Mouse (Mus musculus) layer of hippocampus, adult 8-10 months (tissue): Measurements from ENCODE around the gene Mavs. TPM values are rescaled to one million over a fixed set of nuclear protein-coding genes. Genes with fewer than 3 reads are reported as not detected.
"Not testable (repeated sequence)": the region's sequence is repeated elsewhere in the genome, so short reads cannot be mapped to it uniquely, and the experiment has no call there.

Experiments used
- DNase-seq, 2 experiments: peaks; one replicate each; pipeline ENCODE4 v3.0.0; 2022; ENCODE audit warnings: low spot score in 2 of 2
- total RNA-seq, 4 experiments: library from RNA; stranded (reverse); gene quantifications; 2 replicates each; pipeline ENCODE4 v1.2.4; 2022

Mavs gene
- total RNA-seq, 4 experiments from 2014 or later, result 8.5 to 9.1 (median 8.8) TPM

DNA sequence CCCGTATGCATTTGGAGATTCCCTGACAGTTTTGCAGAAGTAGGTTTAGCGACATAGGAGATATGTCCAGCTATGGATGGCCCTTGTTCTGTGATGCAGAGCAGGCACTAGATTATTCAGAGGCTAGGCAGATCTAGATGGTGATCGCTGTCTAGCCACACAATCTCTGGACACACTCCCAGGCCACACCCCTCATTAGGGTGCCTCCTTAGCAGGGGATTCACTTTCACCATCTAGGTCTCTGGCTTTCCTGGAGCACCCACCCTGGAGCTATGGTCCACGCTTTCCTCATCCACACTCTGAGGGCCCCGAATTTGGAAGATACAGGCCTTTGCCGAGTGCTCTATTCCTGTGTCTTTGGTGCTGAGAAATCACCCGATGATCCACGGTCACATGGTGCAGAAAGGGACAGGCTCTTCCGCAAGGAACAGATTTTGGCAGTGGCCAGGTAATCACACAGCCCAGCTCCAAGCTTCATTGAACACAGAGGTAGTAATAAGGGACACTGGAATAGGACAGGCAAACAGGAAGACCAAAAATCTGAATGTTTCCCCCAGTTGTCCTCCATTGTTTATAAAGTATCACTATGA lies 22.7 kb upstream of the Mavs start:
- no peak for DNase-seq

DNA sequence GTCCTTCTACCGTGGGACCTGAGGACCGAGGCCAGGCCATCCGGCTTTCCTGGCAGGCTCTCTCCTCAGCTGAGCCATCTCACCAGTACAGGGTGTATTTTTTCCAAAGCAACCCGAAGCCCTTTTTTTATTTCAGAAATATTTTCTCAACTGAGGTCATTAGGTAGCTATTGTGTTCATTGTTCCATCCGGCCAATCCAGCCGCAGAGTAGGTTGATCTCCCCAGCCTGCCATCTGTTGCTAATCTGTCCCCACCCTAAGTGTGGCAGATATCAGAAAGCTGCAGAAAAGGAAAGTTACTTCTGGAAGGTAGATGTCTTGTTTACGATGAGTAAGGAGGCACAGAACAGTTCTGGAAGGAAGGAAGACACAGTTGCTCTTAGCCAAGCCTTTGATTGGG lies 20.1 kb upstream of the Mavs start:
- no peak for DNase-seq

DNA sequence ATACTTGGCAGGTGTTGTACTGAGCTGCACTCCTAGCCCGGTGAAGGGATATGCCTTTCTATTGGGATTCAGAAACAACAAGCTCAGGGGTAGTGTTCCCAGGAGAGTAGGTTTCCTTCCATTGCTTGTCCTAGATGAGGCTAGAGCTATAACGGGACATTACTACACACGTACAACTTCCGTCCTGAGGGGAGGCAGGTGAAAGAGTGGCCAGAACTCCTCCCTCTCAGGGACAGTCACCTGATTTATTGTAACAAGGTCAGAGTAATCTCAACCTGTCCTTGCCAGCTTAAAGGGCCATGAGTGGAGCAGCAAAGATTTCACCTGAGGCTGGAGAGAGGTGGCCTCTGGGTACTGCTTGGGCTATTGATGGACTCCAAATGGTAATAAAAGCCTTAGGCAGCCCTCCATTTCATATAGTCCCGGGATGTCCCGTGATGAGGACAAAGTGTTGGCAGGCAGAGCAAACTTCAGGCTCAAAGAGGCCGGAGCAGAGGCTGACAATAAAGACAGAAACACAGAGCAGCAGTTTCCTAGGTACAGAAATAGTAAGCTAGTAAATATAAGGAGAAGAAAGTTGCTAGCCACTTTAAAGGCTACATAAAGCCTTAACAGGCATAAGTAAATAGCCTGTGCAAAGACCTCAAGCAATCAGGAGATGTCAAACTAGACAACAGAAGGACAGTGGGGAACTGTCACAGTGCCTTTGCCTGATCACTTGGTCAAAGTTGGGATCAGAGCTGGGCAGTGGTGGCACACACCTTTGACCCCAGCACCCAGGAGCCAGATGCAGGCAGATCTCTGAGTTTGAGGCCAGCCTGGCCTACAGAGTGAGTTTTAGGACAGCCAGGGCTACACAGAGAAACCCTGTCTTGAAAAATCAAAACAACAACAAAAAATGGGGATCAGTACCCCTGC lies 17.7 kb upstream of the Mavs start:
- DNase-seq, result no peak

DNA sequence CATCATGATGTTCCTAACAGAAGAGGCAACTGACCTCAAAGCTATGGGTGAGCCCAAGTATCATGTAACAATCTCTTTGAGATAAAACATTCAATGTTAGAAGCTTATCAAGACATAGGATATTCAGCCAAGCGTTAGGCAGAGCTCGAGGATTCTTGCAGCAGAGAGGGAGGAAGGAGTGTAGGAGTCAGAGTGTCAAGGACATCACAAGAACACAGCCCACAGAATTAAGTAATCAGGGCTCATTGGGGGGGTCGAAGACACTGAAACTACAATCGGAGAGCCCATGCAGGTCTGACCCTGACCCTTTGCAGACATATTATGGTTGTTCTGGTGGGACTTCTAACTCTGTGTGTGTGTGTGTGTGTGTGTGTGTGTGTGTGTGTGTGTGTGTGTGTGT lies 13.8 kb upstream of the Mavs start:
- no peak for DNase-seq

DNA sequence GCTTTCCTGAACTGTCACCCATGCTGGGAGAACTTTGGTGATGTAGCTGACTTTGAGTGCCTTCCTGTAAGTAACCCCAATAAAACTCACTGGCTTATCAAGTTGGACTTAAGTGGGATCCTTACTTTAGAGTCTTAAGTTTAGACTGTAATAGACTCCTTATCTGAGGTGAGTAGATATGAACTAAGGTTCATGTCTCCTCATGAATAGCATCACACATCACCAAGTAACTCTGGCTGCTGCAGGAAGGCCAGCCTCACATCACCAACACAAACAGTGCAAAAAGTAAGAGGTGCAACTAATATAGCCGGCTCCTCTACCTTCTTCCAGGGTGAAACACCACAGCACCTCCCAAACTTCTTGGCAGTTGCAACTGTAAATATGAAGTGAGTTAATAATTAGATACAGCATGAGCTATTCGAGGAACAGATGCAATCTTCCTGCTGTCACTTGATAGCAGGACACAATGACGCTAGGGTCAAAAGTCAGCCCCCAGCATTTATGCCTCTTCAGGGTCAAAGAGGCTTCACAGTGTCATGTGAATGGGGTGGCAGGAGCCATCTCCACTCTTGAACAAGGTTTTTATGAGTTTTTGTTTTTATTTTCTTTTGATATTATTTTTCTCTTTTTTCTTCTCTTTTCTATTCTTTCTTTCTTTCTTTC lies 11.9 kb upstream of the Mavs start:
- DNase-seq, result no peak

DNA sequence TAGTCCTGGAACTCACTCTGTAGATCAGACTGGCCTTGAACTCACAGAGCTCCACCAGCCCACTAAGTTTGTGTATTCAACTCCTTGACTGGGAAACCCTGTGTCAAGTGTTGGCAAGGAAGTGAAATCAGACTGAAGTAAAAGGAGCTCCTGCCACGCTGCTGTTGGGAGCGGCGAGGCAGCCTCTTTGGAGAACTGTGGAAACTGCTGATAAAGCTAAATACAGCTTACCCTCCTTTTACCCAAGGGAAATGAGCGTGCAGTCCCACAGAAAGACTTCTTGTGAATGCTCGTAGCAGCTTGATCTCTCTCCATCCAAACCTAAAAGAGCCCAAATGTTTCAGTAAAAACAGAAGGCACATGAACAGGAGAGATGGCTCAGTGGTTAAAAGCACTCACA lies 11.3 kb upstream of the Mavs start:
- no peak for DNase-seq

DNA sequence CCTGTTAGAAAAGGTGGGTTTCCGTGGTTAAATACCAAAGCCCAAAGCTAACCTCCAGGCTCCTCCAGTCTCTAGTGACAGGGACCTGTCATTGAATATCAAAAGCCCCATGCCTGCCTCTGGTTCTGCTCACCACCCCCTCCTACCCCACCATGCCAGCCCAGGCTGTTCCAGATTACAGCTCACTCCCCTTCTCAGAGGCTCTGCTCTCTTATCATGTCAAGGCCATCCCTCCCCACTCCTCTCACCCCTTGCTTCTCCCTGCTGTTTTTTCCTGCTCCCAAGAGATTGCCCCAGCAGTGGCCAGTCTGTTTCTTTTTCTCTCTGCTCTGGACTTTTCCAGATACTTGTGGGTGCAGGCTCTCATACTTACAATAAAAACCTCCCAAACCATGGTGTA lies 10.3 kb upstream of the Mavs start:
- DNase-seq, result no peak

DNA sequence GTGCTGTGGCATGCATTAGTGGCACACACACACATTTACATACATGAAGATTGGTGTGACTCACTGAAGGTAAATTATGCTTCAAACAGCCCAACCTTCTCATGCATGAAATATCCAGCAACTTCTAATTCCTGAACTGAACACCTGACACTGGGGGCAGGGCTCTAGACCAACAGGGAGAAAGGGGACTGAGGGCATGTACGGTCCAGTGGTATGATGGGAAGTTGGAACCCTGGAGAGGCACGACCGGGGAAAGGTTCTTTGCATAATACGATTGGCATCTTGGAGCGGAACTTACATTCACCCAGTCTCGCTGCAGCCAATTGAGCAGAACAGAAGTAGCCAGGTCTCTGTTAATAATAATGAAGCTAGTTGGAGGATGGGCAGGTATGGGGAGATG lies 8.7 kb upstream of the Mavs start:
- no peak for DNase-seq

DNA sequence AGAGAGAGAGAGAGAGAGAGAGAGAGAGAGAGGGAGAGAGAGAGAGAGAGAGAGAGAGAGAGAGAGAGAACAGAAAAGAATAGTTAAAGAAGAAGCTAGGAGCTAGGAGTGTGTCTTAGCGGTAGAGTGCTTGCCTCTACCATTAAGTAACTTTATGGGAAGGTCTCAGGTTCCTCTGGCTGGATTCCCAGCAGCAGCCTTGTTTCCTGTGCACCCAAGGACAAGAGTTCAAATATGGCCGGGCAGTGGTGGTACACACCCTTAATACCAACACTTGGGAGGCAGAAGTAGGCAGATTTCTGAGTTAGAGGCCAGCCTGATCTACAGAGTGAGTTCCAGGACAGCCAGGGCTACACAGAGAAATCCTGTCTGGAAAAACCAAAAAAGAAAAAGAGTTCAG lies 7.2 kb upstream of the Mavs start:
- DNase-seq, result not testable (repeated sequence)

DNA sequence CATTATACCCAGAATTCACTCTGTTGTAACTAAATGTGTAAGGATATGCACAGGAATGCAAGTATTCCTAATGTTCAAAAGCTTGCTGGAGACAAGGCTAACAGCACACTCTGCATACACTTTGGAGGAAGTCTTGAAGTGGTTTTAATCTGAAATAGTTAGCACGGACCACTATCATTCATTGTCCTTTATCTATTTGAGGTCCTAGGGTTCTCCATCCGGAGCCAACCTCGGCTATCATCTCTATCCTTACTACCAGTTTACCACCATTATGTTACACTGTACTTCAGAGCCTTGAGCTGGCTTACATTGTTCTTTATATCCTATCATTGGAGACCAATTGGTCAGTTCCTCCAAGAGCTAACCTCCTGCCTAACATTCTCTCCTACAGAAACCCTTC lies 6.6 kb upstream of the Mavs start:
- no peak for DNase-seq

DNA sequence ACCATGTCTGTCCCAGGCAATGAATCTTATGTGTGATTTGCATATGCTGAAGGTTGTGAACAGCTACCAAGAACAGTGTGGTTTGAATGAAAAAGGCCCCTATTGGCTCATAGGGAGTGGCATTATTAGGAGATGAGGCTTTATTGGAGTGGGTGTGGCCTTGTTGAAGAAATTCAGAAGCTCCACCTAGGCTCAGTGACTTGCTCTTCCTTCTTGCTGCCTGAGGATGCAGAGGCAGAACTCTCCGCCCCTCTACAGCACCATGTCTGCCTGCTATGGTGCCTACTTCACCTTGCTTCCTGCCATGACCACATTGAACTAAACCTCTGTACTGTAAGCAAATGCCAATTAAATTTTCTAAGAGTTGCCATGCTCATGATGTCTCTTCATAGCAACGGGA lies 1.3 kb upstream of the Mavs start:
- no peak for DNase-seq

DNA sequence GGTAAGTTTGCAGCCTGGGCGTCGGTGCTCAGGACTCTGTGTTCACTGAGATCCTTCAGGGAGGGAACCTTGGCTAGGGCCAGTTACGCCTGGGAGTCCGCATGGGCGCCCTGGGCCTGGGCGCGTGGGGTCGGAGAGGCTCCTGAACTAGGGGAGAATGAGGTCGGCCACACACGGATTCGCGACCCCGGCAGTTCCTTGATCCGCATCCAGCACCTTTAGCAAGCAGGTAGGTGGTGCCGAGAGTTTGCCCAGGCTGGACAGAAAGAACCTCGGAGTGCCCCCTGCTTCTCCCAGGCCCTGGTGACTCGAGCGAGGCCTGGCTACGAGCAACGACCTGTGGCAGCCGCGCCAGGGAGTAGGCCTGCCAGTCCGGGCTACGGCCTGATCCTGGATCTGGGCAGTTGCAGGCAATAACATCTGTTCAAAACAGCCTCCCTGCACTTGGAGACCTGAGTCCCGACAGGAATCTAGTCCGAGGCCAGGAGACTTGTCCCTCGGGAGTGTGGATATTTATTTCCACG lies 326 bp downstream of the Mavs start:
- no peak for DNase-seq

DNA sequence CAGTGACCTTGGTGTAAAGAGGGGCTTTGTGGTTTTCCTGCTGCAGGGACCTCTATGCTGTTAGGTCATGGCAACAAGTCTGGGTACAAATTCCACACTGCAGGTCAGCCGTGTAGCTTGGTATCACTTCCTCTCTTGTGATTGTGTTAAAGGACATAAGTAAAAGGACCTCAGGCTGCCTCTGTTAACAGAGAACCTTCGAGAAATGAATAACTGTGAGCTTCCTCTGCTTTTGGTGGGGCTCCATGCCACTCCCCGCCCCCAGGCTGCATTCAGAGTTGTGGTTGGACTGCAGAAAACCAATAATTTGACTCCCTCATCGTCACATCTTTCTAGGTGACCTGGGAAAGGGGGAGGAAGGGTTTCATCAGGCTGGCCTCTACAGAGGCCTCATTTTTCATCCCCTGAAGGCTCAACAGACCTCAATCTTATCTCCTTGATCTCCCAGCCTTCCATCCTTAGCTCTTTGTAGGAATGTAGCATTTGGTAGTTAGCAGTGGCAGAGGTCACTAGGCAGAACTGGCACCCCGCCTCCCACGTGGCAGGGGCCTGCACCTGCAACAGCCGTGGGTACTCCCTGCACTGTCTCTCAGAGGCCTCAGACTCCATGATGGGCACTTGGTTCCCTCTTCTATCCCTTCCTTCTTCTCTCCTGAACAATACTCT lies 1.2 kb downstream of the Mavs start:
- no peak for DNase-seq

DNA sequence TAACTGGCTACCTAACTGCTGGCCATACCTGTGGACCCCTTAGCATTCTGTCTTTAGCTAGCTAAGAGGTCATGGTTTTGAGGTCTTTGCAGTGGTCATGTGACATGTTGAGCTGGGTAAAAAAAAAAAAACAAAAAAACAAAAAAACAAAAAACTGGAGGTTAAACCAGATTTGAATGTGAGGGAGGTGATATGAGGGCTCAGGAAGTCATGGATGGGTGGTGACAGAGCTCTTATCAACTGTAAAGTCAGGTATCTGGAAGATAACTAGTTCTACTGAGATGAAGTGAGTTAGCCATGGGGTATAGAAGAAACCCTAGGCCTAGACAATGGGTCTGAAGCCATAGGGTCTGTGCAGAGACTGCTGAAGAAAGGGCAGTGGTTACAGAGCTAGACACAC lies 8.3 kb downstream of the Mavs start:
- no peak for DNase-seq

DNA sequence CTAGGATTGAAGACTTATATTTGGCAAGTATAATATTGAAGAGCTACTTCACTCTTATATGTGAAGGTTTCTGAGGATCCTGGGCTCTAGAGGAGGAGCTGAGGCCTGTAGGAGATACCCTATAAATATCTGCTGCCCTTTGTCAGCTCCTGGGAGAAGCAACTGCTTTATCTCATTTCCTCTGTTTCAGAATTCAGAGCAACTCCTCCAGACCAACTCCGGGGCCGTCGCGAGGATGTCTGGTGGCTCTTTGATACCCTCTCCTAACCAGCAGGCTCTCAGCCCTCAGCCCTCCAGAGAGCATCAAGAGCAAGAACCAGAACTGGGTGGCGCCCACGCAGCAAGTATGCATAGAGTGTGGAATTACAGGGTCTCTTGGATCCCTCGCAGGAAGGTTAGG lies 9.1 kb downstream of the Mavs start:
- DNase-seq, result no peak

DNA sequence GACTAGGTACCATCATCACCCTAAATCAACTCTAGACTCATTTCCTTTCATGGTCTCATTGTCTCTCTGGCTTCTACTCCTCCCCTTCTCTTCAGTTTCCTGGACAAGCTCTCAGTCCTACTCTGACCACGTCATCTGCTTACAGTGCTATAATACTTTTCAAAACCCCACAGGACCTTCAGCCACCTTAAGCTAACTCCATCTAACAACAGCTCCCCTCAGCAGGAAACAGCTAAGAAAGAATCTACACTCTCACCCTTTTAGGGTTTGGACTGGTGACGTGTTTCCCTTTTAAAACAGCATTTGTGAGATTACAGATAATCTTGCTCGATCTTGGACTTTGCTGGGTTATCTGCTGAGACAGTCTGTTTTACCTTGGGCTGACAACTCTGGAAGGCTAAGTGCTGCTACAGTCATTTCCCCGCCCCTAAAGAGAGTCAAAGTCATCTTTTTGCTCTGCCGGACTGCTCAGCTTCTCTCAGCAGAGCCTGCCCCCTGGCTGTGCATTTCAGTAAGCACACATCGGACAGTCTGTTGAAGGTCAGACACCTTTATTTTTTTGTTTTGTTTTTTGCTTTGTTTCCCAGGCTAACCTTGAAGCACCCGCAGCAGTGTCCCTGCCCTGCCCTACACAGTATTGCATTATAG lies 19.9 kb downstream of the Mavs start:
- DNase-seq, result no peak

DNA sequence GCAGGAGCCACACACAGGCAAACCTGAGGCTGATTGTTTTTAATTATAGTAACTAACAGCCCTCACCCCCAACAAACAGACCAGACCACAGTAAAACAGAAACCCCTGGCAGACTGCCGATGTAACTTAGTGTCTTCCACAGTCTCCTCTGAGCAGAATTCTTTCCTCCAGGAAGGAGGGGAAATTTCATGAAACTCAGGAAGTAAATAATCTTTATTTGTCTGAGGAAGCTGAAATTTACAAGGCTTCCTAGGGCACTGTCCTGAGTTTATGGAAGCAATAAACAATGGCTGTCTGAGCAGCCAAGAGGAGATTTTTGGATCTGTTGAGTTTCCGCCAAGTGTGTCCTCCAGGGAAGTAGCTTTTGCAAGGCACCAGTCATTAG lies 20.5 kb downstream of the Mavs start:
- DNase-seq, result no peak

DNA sequence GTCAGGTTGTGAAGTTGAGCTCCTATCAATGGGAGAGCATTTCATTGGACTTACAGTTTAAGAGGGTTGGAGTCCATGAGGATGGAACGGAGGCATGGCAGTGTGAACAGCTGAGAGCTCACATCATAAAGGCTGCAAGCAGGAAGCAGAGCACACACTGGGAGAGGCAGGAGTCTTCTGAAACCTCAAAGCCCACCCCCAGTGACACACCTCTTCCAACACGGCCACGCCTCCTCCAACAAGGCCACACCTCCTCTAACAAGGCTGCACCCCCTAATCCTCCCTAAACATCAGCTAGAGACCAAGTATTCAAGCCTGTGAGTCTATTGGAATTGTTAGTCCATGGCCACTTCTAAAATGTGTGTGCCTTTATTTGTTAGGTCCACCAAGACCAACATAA lies 21.9 kb downstream of the Mavs start:
- no peak for DNase-seq

DNA sequence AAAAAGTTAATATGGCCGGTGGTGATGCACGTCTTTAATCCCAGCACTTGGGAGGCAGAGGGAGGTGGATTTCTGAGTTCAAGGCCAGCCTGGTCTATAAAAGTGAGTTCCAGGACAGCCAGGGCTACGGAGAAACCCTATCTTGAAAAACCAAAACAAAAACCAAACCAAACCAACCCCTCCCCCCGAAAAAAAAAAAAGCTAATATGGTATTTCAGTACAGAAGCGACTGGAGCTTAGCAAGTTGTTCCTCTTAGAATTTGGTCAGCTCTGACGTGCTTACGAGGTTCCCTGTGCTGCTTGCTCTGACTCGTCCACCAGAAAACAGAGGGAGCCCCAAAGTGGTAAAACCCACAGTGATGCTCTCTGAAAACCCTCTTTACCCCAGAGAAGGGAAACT lies 24.8 kb downstream of the Mavs start:
- no peak for DNase-seq

DNA sequence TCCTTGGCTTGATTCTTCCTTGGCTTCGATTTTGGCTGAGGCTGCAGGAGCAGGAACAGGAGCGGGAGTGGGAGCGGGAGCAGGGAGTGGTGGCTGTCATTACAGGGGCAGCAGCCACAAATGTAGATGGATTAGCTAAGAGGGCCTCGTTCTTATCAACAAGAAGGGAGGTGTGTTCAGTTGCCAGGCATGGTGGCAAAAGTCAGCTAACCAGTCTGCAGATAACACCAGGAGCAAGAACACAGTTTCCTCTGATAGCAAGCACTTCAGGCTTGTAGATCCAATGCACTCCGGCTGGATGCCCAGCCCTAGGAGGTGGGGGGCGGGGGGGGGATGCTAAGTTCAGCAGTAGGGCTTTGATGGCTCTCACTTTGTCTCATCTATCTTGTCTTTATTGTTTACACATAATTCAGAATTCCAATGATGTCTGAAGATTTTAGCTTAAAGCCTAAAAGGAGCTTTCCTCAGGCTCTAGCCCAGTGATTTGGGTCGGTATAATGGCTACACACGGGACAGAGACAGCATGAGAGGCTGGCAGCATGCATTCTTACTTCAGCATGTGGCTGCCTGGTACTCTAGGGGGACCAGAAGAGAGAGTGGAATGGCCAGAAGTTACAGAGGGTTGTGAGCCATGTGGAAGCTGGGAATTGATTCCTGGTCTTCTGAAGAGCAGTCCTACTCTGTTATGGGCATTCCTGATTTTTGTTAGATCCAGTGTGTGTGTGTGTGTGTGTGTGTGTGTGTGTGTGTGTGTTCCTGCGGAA lies 26.9 kb downstream of the Mavs start:
- DNase-seq, result no peak
